Mouse (Mus musculus) G1E (cell line): ENCODE measurements around the gene Tspan9.

Experiments
- CTCF ChIP-seq: IDR thresholded peaks from 2 replicates; pipeline ENCODE4 v1.5.1; 2012; ENCODE audit warnings: low read depth, low read length, inconsistent platforms, mixed read lengths
- GATA1 ChIP-seq: IDR thresholded peaks from 2 replicates; pipeline ENCODE4 v1.6.1; 2012; ENCODE audit warnings: borderline replicate concordance, low read length, inconsistent platforms, mixed read lengths
- POLR2AphosphoS5 ChIP-seq: IDR thresholded peaks from 2 replicates; pipeline ENCODE4 v1.6.1; 2012; ENCODE audit warnings: low read depth, low read length, inconsistent platforms; ENCODE audit not compliant: insufficient replicate concordance
- TAL1 ChIP-seq: conservative IDR thresholded peaks from 2 replicates; pipeline ENCODE4 v1.6.1; 2012; ENCODE audit warnings: low read depth, low read length, inconsistent platforms, mixed read lengths

GRCm38 (mm10) chr6:128095906-128096305, 47.5 kb downstream of the Tspan9 start:
- TF ChIP-seq CTCF (no peak), POLR2AphosphoS5 (no peak), TAL1 (no peak), GATA1 (no peak)
